Mouse (Mus musculus): ENCODE data around the gene Hspb2.

GRCm38 (mm10) chr9:50729600-50729999 lies 22.6 kb downstream of the Hspb2 start:
- TF ChIP-seq CTCF (IDR thresholded peaks at IDR 0.05; ENCODE audit: borderline replicate concordance, control insufficient read depth, extremely low read depth, insufficient read depth, low read length, poor library complexity) (no peak), POLR2A (IDR thresholded peaks at IDR 0.05; ENCODE audit: control insufficient read depth, extremely low read depth, insufficient read depth, low read length, poor library complexity) (no peak)
